Mouse (Mus musculus): ENCODE data around the gene Axin1. TPM values are rescaled to one million over a fixed set of nuclear protein-coding genes. Genes with fewer than 3 reads are reported as not detected.
A peak's percentile ranks its signal among the peaks of the same experiment; 100 is the strongest.

The Axin1 gene
- total and polyA plus RNA-seq, 3 experiments = 27.8 to 38.8 (median 28.5) TPM

GRCm38 (mm10) chr17:26240990-26241389 lies 102.5 kb downstream of the Axin1 start:
- H3K27ac ChIP-seq (ENCODE audit: insufficient read depth, low read depth) = no peak overlapping the region
- no peak overlapping the region for H3K9ac ChIP-seq (ENCODE audit: insufficient read depth, low read depth)
- no peak for TF ChIP-seq TBP (conservative IDR thresholded peaks at IDR 0.05; ENCODE audit: low read depth, low read length)
- no peak for TF ChIP-seq EP300 (IDR thresholded peaks at IDR 0.05; ENCODE audit: low read length)
- no peak for TF ChIP-seq ZC3H11A (IDR thresholded peaks at IDR 0.05; ENCODE audit: low read depth, low read length)
- no peak for TF ChIP-seq SIN3A (IDR thresholded peaks at IDR 0.05; ENCODE audit: low read length)
- TF ChIP-seq E2F4 (IDR thresholded peaks at IDR 0.05; ENCODE audit: insufficient replicate concordance, low read depth, low read length) = no peak
- no peak for TF ChIP-seq UBTF (IDR thresholded peaks at IDR 0.05; ENCODE audit: low read depth, low read length)
- no peak for TF ChIP-seq IRF4 (IDR thresholded peaks at IDR 0.05; ENCODE audit: low read depth, low read length)
- TF ChIP-seq MAX (IDR thresholded peaks at IDR 0.05; ENCODE audit: low read length) = no peak
- TF ChIP-seq NRF1 (IDR thresholded peaks at IDR 0.05; ENCODE audit: low read depth, low read length) = no peak
- no peak for TF ChIP-seq JUND (conservative IDR thresholded peaks at IDR 0.05; ENCODE audit: low read depth, low read length)
- TF ChIP-seq GABPA (IDR thresholded peaks at IDR 0.05; ENCODE audit: insufficient replicate concordance, low read depth, low read length) = no peak
- no peak for TF ChIP-seq KAT2A (IDR thresholded peaks at IDR 0.05; ENCODE audit: insufficient replicate concordance, low read length)
- TF ChIP-seq BHLHE40 (IDR thresholded peaks at IDR 0.05; ENCODE audit: low read depth, low read length) = no peak
- TF ChIP-seq USF2 (conservative IDR thresholded peaks at IDR 0.05; ENCODE audit: low read depth, low read length) = no peak
- no peak for TF ChIP-seq MAFK (IDR thresholded peaks at IDR 0.05; ENCODE audit: insufficient replicate concordance, low read length)
- dilution Hi-C loops (cut with MboI; ENCODE audit: extremely low pct_ligation_motif_present, extremely low pct_unique_long_range_greater_than_20kb, low sequenced_read_pairs) = no loop called here
- no peak overlapping the region for H3K4me3 ChIP-seq (replicated peaks in 1 of 3; ENCODE audit: low read depth in 2 of 3, low read length in 2 of 3, poor library complexity in 1 of 3)
- no peak overlapping the region; the same call in 1 of the 2 replicates for H3K4me2 ChIP-seq (ENCODE audit: insufficient read depth, low read depth, poor library complexity, severe bottlenecking)
- no peak for DNase-seq (ENCODE audit: extremely low read depth)
- H3K4me1 ChIP-seq (ENCODE audit: control insufficient read depth in 1 of 2, insufficient read depth in 2 of 2) = peaks cover 0 to 22% of the 10 kb centered on the region in 2 experiments
- H3K36me3 ChIP-seq (replicated peaks in 1 of 2; ENCODE audit: control insufficient read depth in 1 of 2, insufficient read depth in 1 of 2, low read length in 1 of 2) = no peaks in the 10 kb centered on the region
- in situ Hi-C loops (cut with MboI; ENCODE audit: low pct_ligation_motif_present, low pct_unique_long_range_greater_than_20kb, low sequenced_read_pairs) = loop anchor here (5.0 kb wide), 1 partner anchor 49 kb away; no protein-coding TSS in a partner anchor
- H3K79me2 ChIP-seq (replicated peaks; ENCODE audit: control insufficient read depth, extremely low read depth, insufficient read depth, poor library complexity, severe bottlenecking) = no peaks in the 10 kb centered on the region
- H3K9me3 ChIP-seq (replicated peaks; ENCODE audit: low read length) = peaks cover 4% of the 10 kb centered on the region
- no peaks in the 10 kb centered on the region for H3K27me3 ChIP-seq (replicated peaks)

GRCm38 (mm10) chr17:26243471-26244100 lies 105.1 kb downstream of the Axin1 start:
- peaks cover 9% of the 10 kb centered on the region for H3K27me3 ChIP-seq (replicated peaks)
- H3K9me3 ChIP-seq (replicated peaks; ENCODE audit: low read length) = peaks cover 6% of the 10 kb centered on the region
- peak overlapping the region; percentile 71 to 88 (median 84) for H3K4me3 ChIP-seq (replicated peaks in 1 of 3; ENCODE audit: low read depth in 2 of 3, low read length in 2 of 3, poor library complexity in 1 of 3)
- dilution Hi-C loops (cut with MboI; ENCODE audit: extremely low pct_ligation_motif_present, extremely low pct_unique_long_range_greater_than_20kb, low sequenced_read_pairs) = no loop called here
- H3K79me2 ChIP-seq (replicated peaks; ENCODE audit: control insufficient read depth, extremely low read depth, insufficient read depth, poor library complexity, severe bottlenecking) = no peaks in the 10 kb centered on the region
- peak overlapping the region; percentile 69 for H3K9ac ChIP-seq (ENCODE audit: insufficient read depth, low read depth)
- H3K36me3 ChIP-seq (replicated peaks in 1 of 2; ENCODE audit: control insufficient read depth in 1 of 2, insufficient read depth in 1 of 2, low read length in 1 of 2) = no peaks in the 10 kb centered on the region
- TF ChIP-seq E2F4 (IDR thresholded peaks at IDR 0.05; ENCODE audit: insufficient replicate concordance, low read depth, low read length) (no peak), HCFC1 (IDR thresholded peaks at IDR 0.05; ENCODE audit: low read depth, low read length) (no peak; the same call in 1 of the 2 replicates), SMC3 (IDR thresholded peaks at IDR 0.05; ENCODE audit: low read depth, low read length) (peak; percentile 36), ZNF384 (IDR thresholded peaks at IDR 0.05; ENCODE audit: low read depth, low read length) (no peak), NELFE (IDR thresholded peaks at IDR 0.05; ENCODE audit: low read depth, low read length) (0 out of 2 replicates have a peak, but pooled peaks have one; percentile 46), UBTF (IDR thresholded peaks at IDR 0.05; ENCODE audit: low read depth, low read length) (0 out of 2 replicates have a peak, but pooled peaks have one; percentile 50), JUN (IDR thresholded peaks at IDR 0.05; ENCODE audit: insufficient read depth, low read depth, low read length) (no peak), TCF12 (IDR thresholded peaks at IDR 0.05; ENCODE audit: low read depth, low read length) (no peak), MXI1 (IDR thresholded peaks at IDR 0.05; ENCODE audit: low read depth, low read length) (peak; percentile 37; the same call in 1 of the 2 replicates), BHLHE40 (IDR thresholded peaks at IDR 0.05; ENCODE audit: low read depth, low read length) (no peak), CTCF (conservative IDR thresholded peaks at IDR 0.05 in 1 of 2, IDR thresholded peaks at IDR 0.05 in 1 of 2; ENCODE audit: low read depth in 2 of 2, low read length in 2 of 2) (peak in 1 of 2 experiments; percentile 60; a peak in 3 of 4 replicates), RAD21 (IDR thresholded peaks at IDR 0.05; ENCODE audit: low read depth, low read length) (peak; percentile 47), NRF1 (IDR thresholded peaks at IDR 0.05; ENCODE audit: low read depth, low read length) (0 out of 2 replicates have a peak, but pooled peaks have one; percentile 33), TBP (conservative IDR thresholded peaks at IDR 0.05; ENCODE audit: low read depth, low read length) (0 out of 2 replicates have a peak, but pooled peaks have one; percentile 29), PAX5 (IDR thresholded peaks at IDR 0.05; ENCODE audit: low read length) (no peak), MEF2A (IDR thresholded peaks at IDR 0.05; ENCODE audit: borderline replicate concordance, low read depth, low read length) (no peak), MAZ (IDR thresholded peaks at IDR 0.05; ENCODE audit: low read depth, low read length) (peak; percentile 50; the same call in 1 of the 2 replicates), ELF1 (IDR thresholded peaks at IDR 0.05; ENCODE audit: low read depth, low read length) (no peak), JUND (conservative IDR thresholded peaks at IDR 0.05; ENCODE audit: low read depth, low read length) (no peak)
- H3K4me2 ChIP-seq (ENCODE audit: insufficient read depth, low read depth, poor library complexity, severe bottlenecking) = peak overlapping the region; percentile 39; the same call in 1 of the 2 replicates
- peak; percentile 77 for DNase-seq (ENCODE audit: extremely low read depth)
- peak overlapping the region; percentile 2; the same call in 1 of the 2 replicates for H3K27ac ChIP-seq (ENCODE audit: insufficient read depth, low read depth)
- in situ Hi-C loops (cut with MboI; ENCODE audit: low pct_ligation_motif_present, low pct_unique_long_range_greater_than_20kb, low sequenced_read_pairs) = loop anchor here (5.0 kb wide), 1 partner anchor 51 kb away; no protein-coding TSS in a partner anchor
- peaks cover 0 to 22% of the 10 kb centered on the region in 2 experiments for H3K4me1 ChIP-seq (ENCODE audit: control insufficient read depth in 1 of 2, insufficient read depth in 2 of 2)

Data from CH12.LX (cell line).